Mouse (Mus musculus) layer of hippocampus, adult 2 months (tissue): ENCODE results near the gene Smarca4. TPM values are rescaled to one million over a fixed set of nuclear protein-coding genes. Genes with fewer than 3 reads are reported as not detected.
A peak's percentile ranks its signal among the peaks of the same experiment; 100 is the strongest.

ENCODE experiments used
- DNase-seq, 2 experiments: peaks; one replicate each; pipeline ENCODE4 v3.0.0; 2022; ENCODE audit warnings: low spot score in 2 of 2
- H3K27ac ChIP-seq: fragments of 200-600 bp; 2 replicates; pipeline ENCODE4 v1.8.1; 2022
- H3K4me3 ChIP-seq: fragments of 200-600 bp; 2 replicates; pipeline ENCODE4 v1.8.1; 2022; ENCODE audit warnings: mild to moderate bottlenecking
- CTCF ChIP-seq: fragments of 200-600 bp; conservative IDR thresholded peaks from 2 replicates; pipeline ENCODE4 v1.8.1; 2022; ENCODE audit warnings: antibody characterized with exemption, mild to moderate bottlenecking, moderate library complexity
- microRNA-seq, 2 experiments: library from miRNA; unstranded; fragments of <30 nt; microRNA quantifications; one replicate each; pipeline ENCODE4 v1.2.0; 2021
- total RNA-seq, 2 experiments: library from RNA; stranded (reverse); gene quantifications; 2 replicates each; pipeline ENCODE4 v1.2.3; 2021

Smarca4 gene
- total RNA-seq, 2 experiments from 2014 or later: 114 to 115 TPM

DNA sequence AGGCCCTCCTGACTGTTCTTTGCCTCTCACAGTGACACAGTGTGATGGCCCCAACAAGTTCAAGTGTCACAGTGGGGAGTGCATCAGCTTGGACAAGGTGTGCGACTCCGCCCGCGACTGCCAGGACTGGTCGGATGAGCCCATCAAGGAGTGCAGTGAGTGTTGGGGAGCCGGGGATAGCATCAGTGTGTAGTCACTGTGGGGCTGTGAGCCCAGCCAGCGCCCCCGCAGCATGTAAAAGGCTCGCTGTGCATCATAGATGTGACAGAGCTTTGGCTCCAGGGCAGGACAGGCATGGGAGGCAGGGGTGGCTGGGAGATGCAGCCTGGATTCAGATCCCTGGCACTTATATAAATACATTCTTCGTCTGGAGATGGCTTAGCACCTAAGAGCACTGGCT is 121.2 kb downstream of the Smarca4 start:
- no peak for DNase-seq
- 0 out of 2 replicates have a peak overlapping the region, but pooled peaks have one; percentile 62 for H3K27ac ChIP-seq
- no peak overlapping the region for H3K4me3 ChIP-seq

DNA sequence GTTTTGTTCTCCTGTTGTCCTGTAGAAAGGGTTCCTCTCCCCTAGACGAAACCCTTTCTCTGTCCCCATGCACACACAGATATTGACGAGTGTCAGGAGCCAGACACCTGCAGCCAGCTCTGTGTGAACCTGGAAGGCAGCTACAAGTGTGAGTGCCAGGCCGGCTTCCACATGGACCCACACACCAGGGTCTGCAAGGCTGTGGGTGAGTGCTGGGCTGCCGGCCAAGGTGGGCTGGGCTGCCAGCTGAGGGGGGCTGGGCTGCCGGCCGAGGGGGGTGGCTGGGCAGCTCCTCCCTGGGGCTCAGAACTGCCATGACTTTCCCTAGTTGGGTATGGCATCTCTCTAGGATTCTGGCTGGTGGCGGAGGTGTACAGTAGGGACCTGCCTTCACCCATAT is 122.8 kb downstream of the Smarca4 start:
- no peak overlapping the region for H3K4me3 ChIP-seq
- TF ChIP-seq CTCF: no peak
- no peak overlapping the region for H3K27ac ChIP-seq
- no peak for DNase-seq

More for the DNA sequence above, 121.2 kb downstream of the Smarca4 start:
- no peak for TF ChIP-seq CTCF

DNA sequence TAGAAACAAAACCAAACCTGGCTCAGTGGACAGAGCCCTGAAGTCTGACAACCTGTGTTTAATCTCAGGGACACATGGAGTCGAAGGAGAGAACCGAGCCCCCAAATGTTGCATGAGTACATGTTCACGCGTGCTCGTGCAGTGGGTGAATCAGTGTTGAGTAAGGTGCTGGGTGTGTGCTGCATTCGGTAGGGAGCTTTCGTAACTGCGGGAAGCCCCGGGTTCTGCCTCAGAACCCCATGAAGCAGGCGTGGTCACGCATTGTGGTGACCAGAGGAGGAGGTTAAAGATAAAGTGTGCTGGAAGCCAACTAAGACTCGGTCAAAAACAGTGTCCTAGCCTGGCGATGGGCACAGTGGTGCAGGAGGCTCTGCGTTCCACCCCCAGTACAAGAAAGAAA is 124.5 kb downstream of the Smarca4 start:
- DNase-seq: no peak
- no peak for TF ChIP-seq CTCF
- H3K4me3 ChIP-seq: no peak overlapping the region
- H3K27ac ChIP-seq: no peak overlapping the region

DNA sequence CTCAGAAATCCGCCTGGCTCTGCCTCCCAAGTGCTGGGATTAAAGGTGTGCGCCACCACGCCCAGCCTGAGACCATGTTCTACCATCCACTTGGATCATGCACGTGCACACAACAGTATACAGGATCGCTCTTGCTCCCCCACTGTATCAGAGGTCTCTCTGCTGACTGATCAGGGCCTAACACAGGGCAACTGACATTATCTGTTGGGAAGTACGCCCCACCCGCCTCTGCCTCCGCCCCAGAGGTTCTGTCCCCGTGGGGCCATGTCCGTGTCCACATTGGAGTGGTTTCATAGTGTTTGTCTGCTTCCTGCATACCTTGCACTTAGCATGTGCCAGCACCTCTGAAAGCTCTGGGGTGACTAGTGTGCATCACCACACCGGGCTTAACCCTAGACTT is 125.5 kb downstream of the Smarca4 start:
- no peak for TF ChIP-seq CTCF
- no peak for DNase-seq
- Histone ChIP-seq H3K27ac (no peak overlapping the region), H3K4me3 (no peak overlapping the region)

DNA sequence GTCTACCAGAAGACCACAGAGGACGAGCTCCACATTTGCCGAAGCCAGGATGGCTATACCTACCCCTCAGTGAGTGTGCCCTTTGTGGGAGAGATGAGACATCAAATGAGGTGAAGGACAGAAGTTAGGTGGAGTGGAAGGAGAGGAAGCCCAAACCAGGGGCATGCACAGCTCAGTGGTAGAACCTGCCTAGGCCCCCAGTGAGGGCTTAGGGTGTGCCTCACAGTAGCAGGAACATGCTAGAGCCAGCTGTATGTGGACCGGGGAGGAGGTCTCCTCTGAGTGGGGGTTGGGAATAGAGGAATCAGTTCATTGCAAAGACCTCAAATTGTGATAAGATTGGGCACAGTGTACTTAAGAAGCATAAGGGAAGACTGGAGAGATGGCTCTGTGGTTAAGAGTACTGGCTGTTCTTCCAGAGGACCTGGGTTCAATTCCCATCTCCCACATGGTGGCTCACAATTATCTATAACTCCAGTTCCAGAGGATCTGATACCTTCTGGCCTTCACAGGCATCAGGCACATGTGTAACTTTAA is 131.3 kb downstream of the Smarca4 start:
- DNase-seq: no peak
- Histone ChIP-seq H3K27ac (no peak overlapping the region), H3K4me3 (no peak overlapping the region)
- no peak for TF ChIP-seq CTCF

DNA sequence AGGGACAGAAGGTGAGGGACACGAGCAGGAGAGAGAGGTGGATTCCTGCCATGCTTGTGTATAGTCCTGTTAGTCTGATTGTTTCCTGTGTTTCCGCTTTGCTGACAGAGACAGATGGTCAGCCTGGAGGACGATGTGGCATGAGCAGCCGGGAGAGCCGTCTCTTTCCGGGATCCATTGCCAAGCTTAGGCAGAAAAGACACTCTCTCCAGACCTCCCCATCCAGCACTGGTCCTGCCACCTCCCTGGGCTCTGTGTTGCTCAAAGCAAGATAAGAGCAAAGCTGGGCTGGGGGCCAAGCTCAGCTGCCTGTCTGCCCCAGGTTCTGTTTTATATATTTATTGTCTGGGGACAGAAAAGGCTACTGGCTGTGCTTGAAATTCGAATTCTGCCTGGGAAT is 132.1 kb downstream of the Smarca4 start:
- DNase-seq: no peak

DNA sequence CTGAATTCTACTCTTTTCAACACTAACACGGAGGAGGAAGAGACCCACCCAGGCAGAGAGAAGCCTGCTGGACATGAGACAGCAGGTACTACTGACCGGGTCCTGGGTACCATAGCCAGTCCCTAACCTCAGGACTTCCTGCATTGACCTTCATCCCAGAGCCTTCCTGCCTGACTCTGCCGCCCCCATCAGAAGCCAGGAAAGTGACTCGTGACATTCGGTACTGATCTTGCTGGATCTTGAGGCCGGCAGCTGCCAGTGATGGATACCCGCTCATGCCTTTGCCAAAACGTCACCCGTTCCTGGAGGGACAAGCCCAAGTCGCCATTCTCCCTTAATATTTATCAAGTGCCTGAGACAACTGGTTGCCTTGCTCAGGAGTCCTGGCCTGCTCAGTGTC is 132.5 kb downstream of the Smarca4 start:
- TF ChIP-seq CTCF: no peak
- H3K4me3 ChIP-seq: no peak overlapping the region
- DNase-seq: no peak
- no peak overlapping the region for H3K27ac ChIP-seq

More for the DNA sequence above, 132.1 kb downstream of the Smarca4 start:
- Histone ChIP-seq H3K4me3 (no peak overlapping the region), H3K27ac (peak overlapping the region; percentile 32; the same call in 1 of the 2 replicates)
- TF ChIP-seq CTCF: no peak

DNA sequence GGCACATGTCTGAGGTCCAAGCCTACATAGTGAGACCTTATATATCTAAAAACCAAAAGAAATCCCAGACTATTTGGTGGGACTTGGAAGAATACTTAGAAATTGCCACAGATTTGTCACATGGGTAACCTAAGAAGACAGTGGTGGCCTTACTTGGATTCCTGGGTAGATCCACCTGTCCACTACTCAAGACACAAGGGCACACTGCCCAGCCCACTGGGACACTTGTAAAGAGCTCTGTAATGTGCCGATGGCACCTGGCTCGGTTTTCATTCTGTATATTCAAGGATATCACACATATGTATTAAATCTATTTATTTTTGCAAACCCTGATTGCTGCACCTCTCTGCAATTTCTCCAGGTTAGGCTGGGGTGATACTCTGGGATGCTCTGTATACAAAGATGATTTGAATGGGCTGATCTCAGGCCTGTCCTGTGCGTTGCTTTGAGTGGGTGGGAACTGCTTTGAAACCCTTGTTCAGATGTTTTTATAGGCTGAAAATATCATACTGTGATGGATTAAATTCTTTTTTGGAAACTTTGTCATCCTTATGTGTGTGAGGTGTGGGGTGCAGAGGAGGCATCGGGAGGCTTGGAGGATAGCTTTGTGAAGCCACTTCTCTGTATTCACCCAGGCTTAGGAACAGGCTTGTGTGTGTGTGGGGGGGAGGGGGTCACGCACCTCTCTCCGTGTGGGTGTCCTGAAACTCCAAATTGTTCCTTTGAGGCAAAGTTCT is 133.6 kb downstream of the Smarca4 start:
- H3K4me3 ChIP-seq: no peak overlapping the region
- DNase-seq: no peak
- TF ChIP-seq CTCF: no peak
- no peak overlapping the region for H3K27ac ChIP-seq

DNA sequence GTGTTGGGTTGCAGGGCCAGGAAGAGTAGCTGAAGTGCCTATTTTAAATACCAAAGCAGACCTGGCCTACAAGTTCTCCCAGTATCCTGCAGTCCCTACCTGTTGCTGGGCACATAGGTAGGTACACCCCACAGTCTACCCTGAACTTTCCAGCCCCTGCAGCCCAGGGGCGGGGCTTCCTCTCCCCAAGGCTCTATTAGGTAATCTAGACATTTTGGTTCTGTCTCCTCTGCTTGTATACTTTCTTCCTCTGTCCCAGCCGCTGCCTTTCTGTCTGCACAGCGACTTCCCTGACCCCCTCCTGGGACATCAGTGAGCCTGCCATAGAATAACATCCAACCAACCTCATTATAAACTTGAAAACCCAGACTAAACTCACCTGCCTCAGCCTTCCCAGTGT is 134.4 kb downstream of the Smarca4 start:
- DNase-seq: no peak
- no peak for TF ChIP-seq CTCF

DNA sequence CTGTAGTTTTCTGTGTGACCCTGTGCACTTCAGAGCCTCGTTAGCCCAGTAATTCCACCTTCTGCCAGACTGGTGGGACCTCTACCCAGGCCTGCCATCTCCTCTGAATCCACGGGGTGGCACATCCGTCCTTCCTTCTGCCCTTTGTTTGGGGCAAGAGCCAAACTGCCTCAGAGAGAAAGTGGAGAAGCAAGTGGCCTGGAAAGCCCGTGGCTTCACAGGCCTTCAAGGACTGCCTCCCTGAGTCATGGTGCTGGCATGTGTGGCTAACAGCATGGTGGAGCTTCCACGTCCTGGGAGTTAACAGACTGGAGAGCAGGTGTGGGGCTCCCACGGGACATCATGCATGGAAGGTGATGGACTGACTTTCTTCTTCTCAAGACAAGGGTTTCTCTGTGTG is 135.4 kb downstream of the Smarca4 start:
- Histone ChIP-seq H3K27ac (no peak overlapping the region), H3K4me3 (no peak overlapping the region)
- no peak for DNase-seq
- TF ChIP-seq CTCF: peak; percentile 55

More for the DNA sequence above, 134.4 kb downstream of the Smarca4 start:
- Histone ChIP-seq H3K27ac (no peak overlapping the region), H3K4me3 (no peak overlapping the region)

DNA sequence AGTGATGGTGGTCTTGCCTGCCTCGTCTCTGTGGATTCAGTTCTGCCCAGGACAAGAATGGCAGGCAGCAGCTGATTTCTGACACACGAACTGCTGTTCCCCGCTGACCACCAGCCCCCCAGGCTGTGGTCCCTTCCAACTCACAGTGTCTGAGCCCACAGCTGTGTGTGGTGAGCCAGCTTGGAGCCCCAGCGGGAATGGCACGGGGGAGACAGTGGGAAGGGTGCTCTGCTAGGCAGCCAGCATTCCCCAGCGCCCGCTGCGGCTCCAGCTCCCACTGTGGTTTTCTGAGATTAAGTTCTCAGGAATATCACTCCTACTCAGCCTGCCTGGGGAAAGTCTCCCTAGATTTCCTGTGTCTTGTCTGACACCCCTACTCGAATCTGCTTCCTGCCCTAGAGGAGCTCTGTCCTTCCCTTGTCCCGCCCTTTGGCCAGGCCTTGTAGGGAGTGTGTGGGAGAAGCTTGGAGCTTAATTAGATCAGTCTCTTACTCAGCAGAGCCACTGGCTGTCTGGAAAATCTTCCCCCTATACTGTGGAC is 136.4 kb downstream of the Smarca4 start:
- TF ChIP-seq CTCF: no peak
- no peak overlapping the region for H3K27ac ChIP-seq
- H3K4me3 ChIP-seq: no peak overlapping the region
- no peak for DNase-seq

Small RNA genes lying within 50 kb of the gene (microRNA-seq; reads per million reads assigned to microRNA genes)
- 0 reads per million in 2 experiments for gene Mir1946b

Other genes with a start within 250 kb of the Smarca4 start
- 100 to 1,000 TPM; 106 to 108 TPM for gene Ilf3, start 248.3 kb upstream of the Smarca4 start, total RNA-seq
- 10 to 100 TPM; 31.2 to 46.2 TPM for gene Qtrt1, start 204.3 kb upstream of the Smarca4 start, total RNA-seq
- 10 to 100 TPM; 58.0 to 69.6 TPM for gene Dnm2, start 191.3 kb upstream of the Smarca4 start, total RNA-seq
- 10 to 100 TPM; 13.5 to 15.5 TPM for gene Tmed1, start 105.9 kb upstream of the Smarca4 start, total RNA-seq
- under 1 TPM; 0.27 to 0.44 TPM for gene AB124611, start 90.0 kb upstream of the Smarca4 start, total RNA-seq
- gene Carm1, start 69.3 kb upstream of the Smarca4 start, total RNA-seq: 10 to 100 TPM; 75.9 to 85.6 TPM
- 10 to 100 TPM; 58.3 to 62.0 TPM for gene Timm29, start 23.4 kb upstream of the Smarca4 start, total RNA-seq
- gene Yipf2, start 23.3 kb upstream of the Smarca4 start, total RNA-seq: 10 to 100 TPM; 18.6 to 19.8 TPM
- 10 to 100 TPM; 12.0 to 16.2 TPM for gene Ldlr, start 107.3 kb downstream of the Smarca4 start, total RNA-seq
- 1 to 10 TPM; 2.2 to 2.9 TPM for gene Spc24, start 144.1 kb downstream of the Smarca4 start, total RNA-seq
- gene Kank2, start 182.6 kb downstream of the Smarca4 start, total RNA-seq: 1 to 10 TPM; 7.0 to 8.4 TPM
- gene Angptl8, start 219.3 kb downstream of the Smarca4 start, total RNA-seq: not detected
- gene Dock6, start 236.5 kb downstream of the Smarca4 start, total RNA-seq: 10 to 100 TPM; 12.2 to 13.6 TPM